Mouse (Mus musculus) lung, adult 18-20 months (tissue): ENCODE results near the gene Tjp2.

ENCODE experiments used
- DNase-seq, 2 experiments: peaks; one replicate each; pipeline ENCODE4 v3.0.0; 2022; ENCODE audit warnings: mixed read lengths in 2 of 2

Tjp2 gene

DNA sequence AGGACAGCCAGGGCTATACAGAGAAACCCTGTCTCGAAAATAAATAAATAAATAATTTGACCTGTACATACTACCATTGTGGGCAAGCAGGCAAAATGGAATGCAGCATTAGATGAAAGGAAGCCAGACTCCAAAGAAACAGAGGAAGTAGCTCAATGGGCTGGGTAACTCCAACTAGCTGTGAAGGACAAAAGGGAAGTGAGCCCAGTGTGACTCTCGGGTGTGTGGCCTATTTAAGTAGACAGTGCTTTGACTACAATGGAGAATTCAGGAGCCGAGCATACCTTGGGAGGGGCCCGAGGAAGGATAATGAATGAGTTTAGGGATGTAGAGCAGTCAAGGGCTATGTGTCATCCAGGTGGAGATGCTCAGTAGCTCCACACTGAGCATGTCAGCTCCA, 48.1 kb downstream of the Tjp2 start:
- no peak for DNase-seq

DNA sequence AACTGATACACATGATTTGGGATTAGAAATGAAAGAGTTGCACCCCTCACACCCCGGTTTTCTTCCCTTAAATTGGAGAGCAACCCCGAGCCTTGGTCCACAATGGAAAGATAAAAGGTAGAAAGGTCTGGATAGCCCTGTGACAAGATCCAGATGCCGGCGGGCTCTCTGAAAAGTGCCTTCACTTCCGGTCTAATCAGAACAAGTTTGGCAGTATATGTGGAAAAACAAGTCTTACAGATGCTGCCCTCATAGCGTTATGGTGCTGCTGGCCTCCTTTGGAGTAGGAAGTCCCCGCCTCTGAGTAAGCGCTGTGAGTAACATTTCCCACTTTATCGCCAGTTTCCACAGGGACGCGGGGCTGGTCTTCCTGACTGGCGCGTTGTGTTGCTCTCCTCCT, 49.9 kb downstream of the Tjp2 start:
- peak; percentile 52 to 60 for DNase-seq

GRCm38 (mm10) chr19:24173608-24174523, 51.0 kb downstream of the Tjp2 start:
- peak; percentile 96 to 97 for DNase-seq

- no peak for DNase-seq
These were observed 51.8 kb downstream of the Tjp2 start for GRCm38 (mm10) chr19:24173020-24173419.

DNA sequence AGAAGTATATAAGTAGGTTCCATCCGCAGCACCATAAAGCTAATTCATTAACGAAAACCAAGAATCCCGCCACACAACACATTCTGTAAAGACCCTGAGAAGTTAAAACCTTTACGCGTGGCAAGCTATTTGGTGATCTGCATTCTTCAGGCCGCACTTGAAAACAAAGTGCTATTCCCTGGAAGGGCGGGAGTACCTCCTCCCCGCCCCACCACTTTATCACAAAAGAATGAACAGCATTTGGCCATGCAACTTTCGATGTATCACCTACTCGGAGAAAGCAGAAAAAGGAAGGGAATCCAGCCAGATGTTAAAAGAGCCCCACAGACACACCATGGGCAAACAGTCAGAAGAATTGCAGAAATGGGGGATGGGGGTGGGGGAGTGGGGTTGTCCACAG, 56.3 kb downstream of the Tjp2 start:
- DNase-seq = peak; percentile 41 to 64

DNA sequence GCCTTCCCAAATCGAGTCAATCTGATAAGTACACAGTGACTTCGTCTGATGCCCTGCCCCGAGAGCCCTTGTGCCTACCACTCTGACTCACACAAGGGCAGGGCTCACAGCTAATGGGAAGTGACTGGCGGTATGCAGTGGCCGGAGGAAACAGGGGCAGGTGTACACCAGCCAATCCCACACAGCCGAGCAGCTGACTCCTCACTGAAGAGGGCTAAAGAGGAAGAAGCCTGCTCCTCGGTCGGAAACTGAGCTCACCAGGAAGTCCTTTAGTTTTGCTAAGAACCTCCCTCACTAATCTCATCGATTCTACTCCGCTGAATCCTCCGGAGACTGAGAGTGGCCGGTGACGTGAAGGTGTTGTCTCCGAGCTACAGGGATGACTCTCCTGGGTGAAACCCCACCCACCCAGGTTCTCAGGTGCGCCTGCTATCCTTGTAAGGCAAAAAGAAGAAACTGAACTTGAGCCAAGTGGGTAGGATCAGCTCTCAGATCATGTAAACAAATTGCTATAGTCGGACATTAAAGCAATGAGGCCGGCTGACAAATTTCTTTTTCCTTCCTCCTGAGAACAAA, 58.2 kb downstream of the Tjp2 start:
- DNase-seq = peak; percentile 92 to 95

- DNase-seq = peak in 1 of 2 experiments; percentile 31
These were observed 60.9 kb downstream of the Tjp2 start for GRCm38 (mm10) chr19:24163974-24164373.

- DNase-seq = no peak
These were observed 64.4 kb downstream of the Tjp2 start for GRCm38 (mm10) chr19:24160460-24160859.

DNA sequence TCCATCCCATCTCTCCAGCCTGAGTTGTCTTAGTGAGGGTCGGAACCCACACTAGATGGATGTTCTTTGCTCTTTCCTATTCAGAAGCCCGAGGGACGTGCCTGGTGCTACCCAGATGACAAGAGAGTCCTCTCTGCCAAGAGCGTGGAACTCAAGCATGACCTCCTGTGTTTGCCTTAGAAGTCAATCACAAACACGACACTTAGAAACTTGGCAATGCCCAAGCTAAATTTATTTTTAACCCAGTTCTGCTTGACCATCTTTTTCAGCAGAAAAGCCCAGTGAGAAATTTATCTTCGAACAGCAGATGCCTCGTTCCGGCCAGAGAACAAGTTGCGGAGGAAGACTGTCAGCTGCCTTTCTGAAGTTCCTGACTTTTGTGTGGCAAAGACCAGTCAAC, 65.1 kb downstream of the Tjp2 start:
- peak in 1 of 2 experiments; percentile 47 for DNase-seq

DNA sequence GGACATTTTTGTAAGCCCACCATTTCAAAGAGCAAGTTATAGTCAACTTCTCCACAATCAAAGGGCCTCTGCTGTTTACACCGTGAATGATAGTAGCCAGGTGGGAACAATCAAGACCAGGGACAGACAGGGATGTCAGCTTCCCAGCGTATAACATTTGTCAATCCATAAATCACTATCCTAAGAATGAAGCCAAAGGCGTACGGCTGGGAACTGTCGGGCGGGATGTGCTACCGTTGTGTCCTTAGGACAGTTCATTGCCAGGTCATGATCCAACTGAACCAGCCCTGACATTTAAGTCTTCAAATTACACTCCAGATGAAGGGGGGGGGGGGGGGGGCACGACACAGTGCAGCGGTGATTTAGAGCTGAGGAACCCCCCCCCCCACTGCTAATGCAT, 65.5 kb downstream of the Tjp2 start:
- DNase-seq = peak in 1 of 2 experiments; percentile 13

DNA sequence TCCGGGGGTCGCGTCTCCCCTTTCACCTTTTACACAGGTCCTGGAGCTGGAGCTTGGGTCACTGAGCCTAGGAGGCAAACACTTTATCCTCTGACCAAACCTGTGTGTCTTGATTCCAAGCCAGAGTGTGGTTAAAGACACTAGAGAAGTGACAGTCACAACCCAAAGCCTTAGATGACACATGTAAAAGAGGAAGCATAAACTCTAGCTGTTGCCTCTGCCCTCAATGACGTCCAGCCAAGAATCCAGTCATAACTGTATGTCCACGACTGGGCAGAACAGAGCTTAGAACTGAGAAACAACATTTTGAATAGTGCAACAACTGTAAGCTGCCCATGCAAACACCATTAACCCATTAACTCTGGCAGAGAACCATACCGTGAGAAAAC, 68.8 kb downstream of the Tjp2 start:
- DNase-seq = peak in 1 of 2 experiments; percentile 21

GRCm38 (mm10) chr19:24155395-24156066, 69.3 kb downstream of the Tjp2 start:
- DNase-seq = no peak

DNA sequence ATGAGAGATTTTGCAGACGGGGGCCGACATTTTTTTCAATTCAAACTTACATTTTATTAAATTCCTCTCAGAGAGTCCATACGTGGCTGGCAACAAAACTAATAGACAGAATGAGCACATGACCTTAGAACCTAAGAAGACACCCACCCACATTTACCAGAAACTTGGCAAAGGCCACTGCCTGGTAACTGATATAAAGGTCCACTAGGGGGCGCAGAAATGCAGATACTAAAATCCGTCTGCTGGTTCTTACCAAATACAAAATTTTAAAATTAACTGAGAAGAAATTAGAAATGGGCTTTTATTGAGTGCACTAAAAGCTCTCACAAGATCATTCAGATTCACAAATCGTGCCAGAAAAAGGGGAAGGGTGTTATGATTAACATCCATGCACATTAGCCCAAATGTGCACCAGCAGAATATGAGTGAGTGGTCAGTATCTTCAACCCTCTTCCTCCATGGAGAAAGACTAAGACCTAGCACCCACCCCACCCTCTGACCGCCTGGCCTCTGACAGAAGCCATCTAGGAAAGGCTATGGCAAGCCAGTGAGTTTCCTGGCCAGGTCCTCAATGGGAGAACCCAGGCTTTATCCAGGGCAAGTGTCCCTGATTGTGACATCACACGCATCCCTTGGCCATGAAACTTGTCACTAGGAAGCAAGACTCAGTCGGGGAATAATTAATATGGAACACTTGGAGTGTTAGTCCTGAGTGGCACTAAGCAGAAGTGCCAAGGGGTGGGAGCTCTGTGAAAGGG, 71.4 kb downstream of the Tjp2 start:
- DNase-seq = peak in 1 of 2 experiments; percentile 59

DNA sequence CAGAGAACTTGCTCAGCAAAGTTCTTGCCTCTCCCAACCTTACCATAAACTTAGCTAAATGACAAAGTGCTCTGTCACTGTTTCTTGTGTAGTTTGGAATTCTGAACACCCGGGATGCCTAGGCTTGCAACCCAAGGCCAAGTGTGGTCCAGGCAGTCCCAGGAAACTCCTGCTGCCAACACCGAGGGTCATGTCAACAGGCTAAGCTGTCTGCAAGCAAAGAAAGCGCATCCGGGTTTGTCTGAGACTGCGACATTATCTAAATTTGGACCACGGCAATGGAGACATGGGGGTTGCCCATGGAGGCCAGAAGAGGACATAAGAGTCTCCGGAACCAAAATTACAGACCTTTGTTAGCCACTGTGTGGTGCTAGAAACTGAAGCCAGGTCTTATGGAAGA, 80.8 kb downstream of the Tjp2 start:
- no peak for DNase-seq

DNA sequence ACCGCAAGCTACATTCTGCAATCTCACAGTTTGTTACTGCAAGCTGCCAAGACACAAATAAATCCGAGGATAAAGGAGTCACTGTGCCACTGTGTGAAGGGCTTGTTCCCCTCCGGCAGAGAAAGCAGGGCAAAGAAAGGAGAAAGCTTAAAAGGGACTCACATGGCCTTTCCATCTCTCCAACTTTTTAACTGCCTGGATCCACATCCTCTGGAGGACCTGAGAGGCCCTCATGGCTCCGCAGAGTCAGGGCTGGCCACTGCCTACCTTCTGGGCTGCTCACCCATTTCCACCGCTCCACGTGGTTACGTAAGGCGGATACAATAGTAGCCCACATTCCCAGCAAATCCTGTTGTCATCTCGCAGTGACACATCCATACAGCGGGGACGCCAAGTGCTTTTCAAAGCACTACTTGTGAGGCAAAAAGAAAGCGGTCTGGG, 82.2 kb downstream of the Tjp2 start:
- no peak for DNase-seq

GRCm38 (mm10) chr19:24140298-24140697, 84.5 kb downstream of the Tjp2 start:
- DNase-seq = no peak

- no peak for DNase-seq
These were observed 87.4 kb downstream of the Tjp2 start for GRCm38 (mm10) chr19:24137392-24137791.

GRCm38 (mm10) chr19:24134991-24135390, 89.8 kb downstream of the Tjp2 start:
- DNase-seq = peak in 1 of 2 experiments; percentile 24

- no peak for DNase-seq
These were observed 90.5 kb downstream of the Tjp2 start for GRCm38 (mm10) chr19:24134144-24134911.

DNA sequence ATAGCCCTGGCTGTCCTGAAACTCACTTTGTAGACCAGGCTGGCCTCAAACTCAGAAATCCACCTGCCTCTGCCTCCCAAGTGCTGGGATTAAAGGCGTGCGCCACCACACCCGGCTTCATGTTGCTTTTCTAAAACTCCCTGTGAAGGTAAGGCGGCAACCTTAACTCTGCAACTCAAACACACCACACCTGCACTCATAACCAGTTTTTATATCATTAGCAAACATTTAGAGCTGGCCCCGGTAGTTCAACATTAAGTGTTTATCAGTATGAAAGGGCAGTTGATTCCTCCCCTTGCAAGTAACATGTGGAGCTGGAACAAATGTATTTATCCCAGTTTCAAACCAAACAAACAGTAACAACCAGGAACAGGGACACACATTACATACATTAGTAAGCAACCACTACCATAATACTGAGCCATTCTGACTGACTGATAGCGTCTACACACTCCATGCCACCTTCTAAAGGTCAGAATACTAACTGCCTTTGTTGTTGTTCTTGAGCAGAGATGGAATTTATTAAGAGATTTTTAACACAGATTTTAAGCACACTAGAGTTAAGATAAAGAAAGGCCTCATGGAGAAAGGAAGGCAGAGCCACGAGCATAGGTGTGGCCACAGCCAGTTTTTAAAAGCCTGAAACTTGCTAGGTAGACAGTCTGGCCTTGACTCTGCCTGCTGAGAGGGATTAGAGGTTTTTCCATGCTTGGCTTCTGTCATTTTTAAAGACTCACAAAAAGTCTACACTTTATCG, 101.1 kb downstream of the Tjp2 start:
- DNase-seq = no peak

DNA sequence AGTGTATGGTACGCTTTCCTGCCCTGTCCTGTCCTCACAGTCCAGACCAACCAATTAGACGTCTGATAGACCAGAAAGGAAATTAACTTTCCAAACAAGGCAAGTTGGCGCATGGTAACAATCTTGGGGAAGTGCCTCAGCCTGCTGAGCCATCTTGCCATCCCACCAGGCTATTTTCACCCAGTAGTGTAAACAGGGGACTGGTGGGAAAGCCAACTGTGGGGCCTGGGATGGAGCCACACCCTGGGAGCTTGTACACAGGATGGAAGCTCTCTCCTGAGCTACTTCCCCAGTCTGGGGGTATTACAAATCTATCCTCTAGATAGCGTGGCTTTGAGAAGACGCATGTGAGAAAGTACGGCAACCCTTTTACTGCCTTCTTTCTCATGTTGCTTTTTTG, 101.7 kb downstream of the Tjp2 start:
- peak; percentile 58 to 71 for DNase-seq
